Comparison of ENCODE assay signal across 8 mouse cellular contexts in genomic region chr2:131179246-131179886, GRCm38 (mm10). TPM values are rescaled to one million over a fixed set of nuclear protein-coding genes. Genes with fewer than 3 reads are reported as not detected.
DNase-seq lines count a peak whose midpoint lies in the region; ATAC-seq and TF ChIP-seq lines count a peak whose summit lies in the region.

No protein-coding gene starts in this region.

- no peaks in the 10 kb centered on the region for H3K9me3 ChIP-seq in MEL (replicated peaks; ENCODE audit: insufficient read depth, low read length)
- H3K9me3 ChIP-seq in forebrain, postnatal 0 days (ENCODE audit: low read length) = no peaks in the 10 kb centered on the region
- no peaks in the 10 kb centered on the region for H3K9me3 ChIP-seq in hindbrain, embryonic 10.5 days

- WGBS in forebrain, postnatal 0 days = under 1% methylated on average over 67 of the region's 67 CpGs
- WGBS in hindbrain, embryonic 10.5 days = under 1% methylated on average over 67 of the region's 67 CpGs

- H3K27me3 ChIP-seq in MEL (ENCODE audit: control insufficient read depth in 1 of 2, insufficient read depth in 2 of 2, low read length in 2 of 2) = no peaks in the 10 kb centered on the region
- H3K27me3 ChIP-seq in forebrain, postnatal 0 days (ENCODE audit: insufficient read depth, low read length) = no peaks in the 10 kb centered on the region
- H3K27me3 ChIP-seq in hindbrain, embryonic 10.5 days (ENCODE audit: insufficient read depth, poor library complexity, severe bottlenecking) = no peaks in the 10 kb centered on the region; the same call in 1 of the 2 replicates

- no peak for TF ChIP-seq CTCF in MEL (IDR thresholded peaks at IDR 0.05 in 2 of 3, conservative IDR thresholded peaks at IDR 0.05 in 1 of 3; ENCODE audit: control insufficient read depth in 1 of 3, insufficient read depth in 1 of 3, low read depth in 2 of 3, low read length in 3 of 3, poor library complexity in 1 of 3, severe bottlenecking in 1 of 3)
- peak; percentile 28 for TF ChIP-seq CTCF in forebrain, postnatal 0 days (IDR thresholded peaks at IDR 0.05; ENCODE audit: low read depth)

- H3K4me1 ChIP-seq in MEL (ENCODE audit: control insufficient read depth in 1 of 2, insufficient read depth in 2 of 2, low read length in 2 of 2) = peaks cover 0 to 28% of the 10 kb centered on the region in 2 experiments; a peak in 2 of 4 replicates
- peaks cover 33% of the 10 kb centered on the region for H3K4me1 ChIP-seq in forebrain, postnatal 0 days (ENCODE audit: insufficient read depth)
- H3K4me1 ChIP-seq in hindbrain, embryonic 10.5 days (replicated peaks) = peaks cover 50% of the 10 kb centered on the region

- peaks cover 0 to 7% of the 10 kb centered on the region in 2 experiments; a peak in 2 of 4 replicates for H3K36me3 ChIP-seq in MEL (ENCODE audit: control insufficient read depth in 1 of 2, insufficient read depth in 2 of 2, low read length in 2 of 2)
- no peaks in the 10 kb centered on the region; the same call in 1 of the 2 replicates for H3K36me3 ChIP-seq in forebrain, postnatal 0 days (ENCODE audit: insufficient read depth)
- peaks cover 29% of the 10 kb centered on the region for H3K36me3 ChIP-seq in hindbrain, embryonic 10.5 days

- ATAC-seq in forebrain, postnatal 0 days = peak; percentile 82

- H3K4me3 ChIP-seq in MEL (ENCODE audit: control insufficient read depth in 1 of 2, insufficient read depth in 1 of 2, low read depth in 2 of 2, low read length in 2 of 2) = peak overlapping the region; percentile 88 to 91
- H3K4me3 ChIP-seq in forebrain, postnatal 0 days (ENCODE audit: low read depth, low read length) = peak overlapping the region; percentile 84
- H3K4me3 ChIP-seq in hindbrain, embryonic 10.5 days = peak overlapping the region; percentile 82

- DNase-seq in MEL (ENCODE audit: low read depth, low spot score) = peak; percentile 84
- DNase-seq in cerebellum, adult 18-20 months = peak; percentile 64 to 71
- DNase-seq in forebrain, postnatal 0 days = peak; percentile 82
- DNase-seq in hindbrain, embryonic 10.5 days (ENCODE audit: low spot score) = peak; percentile 76
- DNase-seq in layer of hippocampus, postnatal 25 days (ENCODE audit: extremely low spot score in 1 of 2, low spot score in 1 of 2) = peak; percentile 38 to 48
- DNase-seq in lung, postnatal 25 days (ENCODE audit: low spot score) = peak; percentile 51
- DNase-seq in ovary, postnatal 36 days (ENCODE audit: low spot score) = peak; percentile 64
- DNase-seq in thymus, postnatal 36 days = peak; percentile 45 to 58

- no peak for TF ChIP-seq EP300 in MEL (IDR thresholded peaks at IDR 0.05; ENCODE audit: low read depth in 1 of 2, low read length in 2 of 2)

- no peak for TF ChIP-seq RAD21 in MEL (IDR thresholded peaks at IDR 0.05; ENCODE audit: low read depth, low read length)

- H3K27ac ChIP-seq in MEL (ENCODE audit: control insufficient read depth, low read depth, low read length) = peak overlapping the region; percentile 38; the same call in 1 of the 2 replicates
- H3K27ac ChIP-seq in forebrain, postnatal 0 days (ENCODE audit: low read depth, low read length) = peak overlapping the region; percentile 99
- H3K27ac ChIP-seq in hindbrain, embryonic 10.5 days = peak overlapping the region; percentile 96

- peaks cover 16% of the 10 kb centered on the region for H3K79me2 ChIP-seq in MEL (ENCODE audit: control insufficient read depth, insufficient read depth, low read length, poor library complexity)

- peak in 1 of 2 experiments; percentile 46; a peak in 2 of 4 replicates for TF ChIP-seq POLR2A in MEL (IDR thresholded peaks at IDR 0.05; ENCODE audit: control insufficient read depth in 1 of 2, insufficient read depth in 1 of 2, low read depth in 1 of 2, low read length in 2 of 2, poor library complexity in 1 of 2)

- peak overlapping the region; percentile 98 for H3K4me2 ChIP-seq in forebrain, postnatal 0 days (ENCODE audit: low read depth)

- peak overlapping the region; percentile 86 for H3K9ac ChIP-seq in MEL (ENCODE audit: control insufficient read depth, low read depth, low read length, poor library complexity, severe bottlenecking)
- peak overlapping the region; percentile 93 for H3K9ac ChIP-seq in forebrain, postnatal 0 days

TF ChIP-seq in MEL, 35 proteins besides CTCF, POLR2A, EP300 and RAD21:
- TF ChIP-seq GATA1 (IDR thresholded peaks at IDR 0.05; ENCODE audit: low read depth, low read length) (no peak), MAX (IDR thresholded peaks at IDR 0.05; ENCODE audit: low read length) (0 out of 2 replicates have a peak, but pooled peaks have one; percentile 19), MAZ (IDR thresholded peaks at IDR 0.05; ENCODE audit: low read depth, low read length) (0 out of 2 replicates have a peak, but pooled peaks have one; percentile 5), E2F4 (IDR thresholded peaks at IDR 0.05; ENCODE audit: borderline replicate concordance, low read depth, low read length) (0 out of 2 replicates have a peak, but pooled peaks have one; percentile 12), MXI1 (IDR thresholded peaks at IDR 0.05; ENCODE audit: low read depth, low read length) (0 out of 2 replicates have a peak, but pooled peaks have one; percentile 35), HCFC1 (IDR thresholded peaks at IDR 0.05; ENCODE audit: low read depth, low read length) (peak; percentile 26; the same call in 1 of the 2 replicates), POLR2AphosphoS5 (IDR thresholded peaks at IDR 0.05; ENCODE audit: borderline replicate concordance, low read depth, low read length) (no peak)
TF ChIP-seq in MEL: peak in this region for 5.

RNA-seq across cellular contexts. Expression of gene Cenpb, which starts 0.5 kb away (rescaled TPM):
- total RNA-seq in MEL (2012; rRNA removed) = 16.1 and 24.3 TPM in 2 replicates
- 10 to 100 TPM in 1 of 2 experiments, not detected in 1; 34.9 TPM for polyA plus RNA-seq in MEL (2012; ENCODE audit: insufficient read depth in 1 of 2, insufficient read length in 2 of 2, low read depth in 1 of 2, low replicate concordance in 2 of 2, missing spikeins in 1 of 2)
- 113 and 120 TPM in 2 replicates for total RNA-seq in forebrain, postnatal 0 days (2014; rRNA removed)
- 13.0 and 17.9 TPM in 2 replicates for polyA plus RNA-seq in forebrain, postnatal 0 days (2015; fragmentation: Nextera tagmentation; extraction: Ambion mirVana)
- 9.7 and 12.8 TPM in 2 replicates for polyA plus RNA-seq in hindbrain, embryonic 10.5 days (2016; fragmentation: Nextera tagmentation; extraction: Ambion mirVana)
- total RNA-seq in layer of hippocampus, postnatal 25 days (2021) = 10 to 100 TPM; 84.8 to 92.4 TPM

RNA-seq across cellular contexts. Expression of gene Cdc25b, which starts 7.4 kb away (rescaled TPM):
- total RNA-seq in MEL (2012; rRNA removed) = 11.8 and 12.6 TPM in 2 replicates
- 10 to 100 TPM in 1 of 2 experiments, not detected in 1; 34.5 TPM for polyA plus RNA-seq in MEL (2012; ENCODE audit: insufficient read depth in 1 of 2, insufficient read length in 2 of 2, low read depth in 1 of 2, low replicate concordance in 2 of 2, missing spikeins in 1 of 2)
- total RNA-seq in forebrain, postnatal 0 days (2014; rRNA removed) = 10.6 and 11.7 TPM in 2 replicates
- 12.4 and 15.2 TPM in 2 replicates for polyA plus RNA-seq in forebrain, postnatal 0 days (2015; fragmentation: Nextera tagmentation; extraction: Ambion mirVana)
- polyA plus RNA-seq in hindbrain, embryonic 10.5 days (2016; fragmentation: Nextera tagmentation; extraction: Ambion mirVana) = 99.7 and 116 TPM in 2 replicates
- total RNA-seq in layer of hippocampus, postnatal 25 days (2021) = 10 to 100 TPM; 15.4 to 26.6 TPM

RNA-seq across cellular contexts. Expression of gene Spef1, which starts 7.7 kb away (rescaled TPM):
- total RNA-seq in MEL (2012; rRNA removed) = 0.46 and 1.8 TPM in 2 replicates
- polyA plus RNA-seq in MEL (2012; ENCODE audit: insufficient read depth in 1 of 2, insufficient read length in 2 of 2, low read depth in 1 of 2, low replicate concordance in 2 of 2, missing spikeins in 1 of 2) = 1 to 10 TPM in 1 of 2 experiments, not detected in 1; 1.2 TPM
- total RNA-seq in forebrain, postnatal 0 days (2014; rRNA removed) = 19.6 and 26.2 TPM in 2 replicates
- 7.7 and 9.7 TPM in 2 replicates for polyA plus RNA-seq in forebrain, postnatal 0 days (2015; fragmentation: Nextera tagmentation; extraction: Ambion mirVana)
- 5.2 and 5.4 TPM in 2 replicates for polyA plus RNA-seq in hindbrain, embryonic 10.5 days (2016; fragmentation: Nextera tagmentation; extraction: Ambion mirVana)
- total RNA-seq in layer of hippocampus, postnatal 25 days (2021) = 10 to 100 TPM; 11.2 to 12.4 TPM

RNA-seq across cellular contexts. Expression of gene 1700037H04Rik, which starts 19.5 kb away (rescaled TPM):
- total RNA-seq in MEL (2012; rRNA removed) = 38.2 and 45.5 TPM in 2 replicates
- 10 to 100 TPM in 1 of 2 experiments, not detected in 1; 72.6 TPM for polyA plus RNA-seq in MEL (2012; ENCODE audit: insufficient read depth in 1 of 2, insufficient read length in 2 of 2, low read depth in 1 of 2, low replicate concordance in 2 of 2, missing spikeins in 1 of 2)
- total RNA-seq in forebrain, postnatal 0 days (2014; rRNA removed) = 47.2 and 95.0 TPM in 2 replicates
- polyA plus RNA-seq in forebrain, postnatal 0 days (2015; fragmentation: Nextera tagmentation; extraction: Ambion mirVana) = 94.0 and 96.2 TPM in 2 replicates
- polyA plus RNA-seq in hindbrain, embryonic 10.5 days (2016; fragmentation: Nextera tagmentation; extraction: Ambion mirVana) = 138 and 142 TPM in 2 replicates
- 10 to 100 TPM; 55.5 to 66.7 TPM for total RNA-seq in layer of hippocampus, postnatal 25 days (2021)

RNA-seq across cellular contexts. Expression of gene Ap5s1, which starts 27.5 kb away (rescaled TPM):
- total RNA-seq in MEL (2012; rRNA removed) = 9.6 TPM in 2 replicates
- 10 to 100 TPM in 1 of 2 experiments, not detected in 1; 12.7 TPM for polyA plus RNA-seq in MEL (2012; ENCODE audit: insufficient read depth in 1 of 2, insufficient read length in 2 of 2, low read depth in 1 of 2, low replicate concordance in 2 of 2, missing spikeins in 1 of 2)
- 37.4 and 40.7 TPM in 2 replicates for total RNA-seq in forebrain, postnatal 0 days (2014; rRNA removed)
- 36.1 and 36.8 TPM in 2 replicates for polyA plus RNA-seq in forebrain, postnatal 0 days (2015; fragmentation: Nextera tagmentation; extraction: Ambion mirVana)
- polyA plus RNA-seq in hindbrain, embryonic 10.5 days (2016; fragmentation: Nextera tagmentation; extraction: Ambion mirVana) = 27.2 and 32.7 TPM in 2 replicates
- 10 to 100 TPM; 23.8 to 27.3 TPM for total RNA-seq in layer of hippocampus, postnatal 25 days (2021)

Comparison
In these comparisons a context has a peak if more than half of its experiments do, and no peak if none do; other contexts are left out.
1. Peak in every context shown above with its lines: DNase-seq, ATAC-seq, H3K4me3 ChIP-seq and H3K27ac ChIP-seq.
2. H3K27ac ChIP-seq: peak in every context shown above with its lines; median percentile 99 in forebrain, postnatal 0 days; 96 in hindbrain, embryonic 10.5 days; 38 in MEL.